Comparison of ENCODE assay signal across 12 mouse cellular contexts in genomic region chr7:113673596-113673956, GRCm38 (mm10).
DNase-seq lines count a peak whose midpoint lies in the region; ATAC-seq lines count a peak whose summit lies in the region.
"Had no signal": no experiment of that assay in that cellular context is flagged by ENCODE, and none has a peak within 500 bp of the region (broad histone marks: within the 10 kb centered on the region; RNA-seq: fewer than 3 reads in every experiment).

No protein-coding gene starts in this region.

- no peaks in the 10 kb centered on the region for H3K9me3 ChIP-seq in hindbrain, embryonic 12.5 days (replicated peaks)
- H3K9me3 ChIP-seq in midbrain, embryonic 11.5 days (ENCODE audit: control insufficient read depth, low read length) = no peaks in the 10 kb centered on the region
- no peaks in the 10 kb centered on the region for H3K9me3 ChIP-seq in liver, embryonic 12.5 days (replicated peaks)

- H3K4me2 ChIP-seq in hindbrain, embryonic 12.5 days (replicated peaks) = peak overlapping the region; percentile 8; the same call in 1 of the 2 replicates
- H3K4me2 ChIP-seq in midbrain, embryonic 11.5 days = no peak overlapping the region
- no peak overlapping the region for H3K4me2 ChIP-seq in liver, embryonic 12.5 days

- H3K27me3 ChIP-seq in hindbrain, embryonic 12.5 days = no peaks in the 10 kb centered on the region
- no peaks in the 10 kb centered on the region for H3K27me3 ChIP-seq in midbrain, embryonic 11.5 days (ENCODE audit: control insufficient read depth, insufficient read depth, low read length)
- H3K27me3 ChIP-seq in liver, embryonic 12.5 days (replicated peaks) = no peaks in the 10 kb centered on the region

- WGBS in hindbrain, embryonic 12.5 days = 63% methylated on average over 12 of the region's 12 CpGs
- 70% methylated on average over 12 of the region's 12 CpGs for WGBS in midbrain, embryonic 11.5 days
- 66% methylated on average over 12 of the region's 12 CpGs for WGBS in liver, embryonic 12.5 days (ENCODE audit: insufficient replicate concordance)

- ATAC-seq in hindbrain, embryonic 12.5 days (ENCODE audit: low FRiP score) = 0 out of 2 replicates have a peak, but pooled peaks have one; percentile 23
- ATAC-seq in midbrain, embryonic 11.5 days (ENCODE audit: low FRiP score) = peak; percentile 33; the same call in 1 of the 2 replicates
- ATAC-seq in liver, embryonic 12.5 days = no peak
- ATAC-seq: Patski had no signal

- H3K27ac ChIP-seq in hindbrain, embryonic 12.5 days = peak overlapping the region; percentile 71
- peak overlapping the region; percentile 25; the same call in 1 of the 2 replicates for H3K27ac ChIP-seq in midbrain, embryonic 11.5 days (ENCODE audit: low read depth, low read length)
- H3K27ac ChIP-seq in liver, embryonic 12.5 days = no peak overlapping the region

- H3K9ac ChIP-seq in hindbrain, embryonic 12.5 days = no peak overlapping the region
- no peak overlapping the region for H3K9ac ChIP-seq in midbrain, embryonic 11.5 days (ENCODE audit: low read length)
- H3K9ac ChIP-seq in liver, embryonic 12.5 days = no peak overlapping the region

- DNase-seq in right cerebral cortex, adult 18-20 months = peak; percentile 72
- no peak for DNase-seq in right cerebral cortex, postnatal 4 days
- DNase-seq in midbrain, embryonic 11.5 days (ENCODE audit: low spot score, missing footprints) = no peak
- peak; percentile 23 to 32 for DNase-seq in right cerebral cortex, postnatal 36 days (ENCODE audit: low spot score in 2 of 2)
- no peak for DNase-seq in thymus, postnatal 10 days (ENCODE audit: low spot score in 2 of 2)
- no peak for DNase-seq in layer of hippocampus, adult 11-12 months (ENCODE audit: low spot score)
- DNase-seq: adrenal gland, adult 2 months; kidney, adult 18-20 months; liver had no signal

- no peak overlapping the region for H3K4me3 ChIP-seq in hindbrain, embryonic 12.5 days
- H3K4me3 ChIP-seq in midbrain, embryonic 11.5 days (ENCODE audit: low read depth, low read length) = no peak overlapping the region
- H3K4me3 ChIP-seq in liver, embryonic 12.5 days = no peak overlapping the region

- no peaks in the 10 kb centered on the region for H3K36me3 ChIP-seq in hindbrain, embryonic 12.5 days
- no peaks in the 10 kb centered on the region for H3K36me3 ChIP-seq in midbrain, embryonic 11.5 days (ENCODE audit: control insufficient read depth, insufficient read depth, low read length)
- no peaks in the 10 kb centered on the region for H3K36me3 ChIP-seq in liver, embryonic 12.5 days

- peaks cover 14% of the 10 kb centered on the region for H3K4me1 ChIP-seq in hindbrain, embryonic 12.5 days
- no peaks in the 10 kb centered on the region for H3K4me1 ChIP-seq in midbrain, embryonic 11.5 days (ENCODE audit: control insufficient read depth, insufficient read depth, low read length)
- no peaks in the 10 kb centered on the region for H3K4me1 ChIP-seq in liver, embryonic 12.5 days

Comparison
In these comparisons a context has a peak if more than half of its experiments do, and no peak if none do; other contexts are left out.
1. DNase-seq: peak in right cerebral cortex, adult 18-20 months (single experiment) and right cerebral cortex, postnatal 36 days (2 of 2); none in right cerebral cortex, postnatal 4 days (single experiment), midbrain, embryonic 11.5 days (single experiment), thymus, postnatal 10 days (0 of 2) and layer of hippocampus, adult 11-12 months (single experiment).